Mouse (Mus musculus) layer of hippocampus, adult 18-20 months (tissue): ENCODE measurements around the gene Xirp1. TPM values are rescaled to one million over a fixed set of nuclear protein-coding genes. Genes with fewer than 3 reads are reported as not detected.

Experiments
- DNase-seq, 2 experiments: peaks; one replicate each; pipeline ENCODE4 v3.0.0; 2022; ENCODE audit warnings: low spot score in 2 of 2
- total RNA-seq, 2 experiments: library from RNA; stranded (reverse); gene quantifications; 2 replicates each; pipeline ENCODE4 v1.2.3; 2021

The Xirp1 gene
- total RNA-seq, 2 experiments from 2014 or later = 0.07 to 0.08 TPM

DNA sequence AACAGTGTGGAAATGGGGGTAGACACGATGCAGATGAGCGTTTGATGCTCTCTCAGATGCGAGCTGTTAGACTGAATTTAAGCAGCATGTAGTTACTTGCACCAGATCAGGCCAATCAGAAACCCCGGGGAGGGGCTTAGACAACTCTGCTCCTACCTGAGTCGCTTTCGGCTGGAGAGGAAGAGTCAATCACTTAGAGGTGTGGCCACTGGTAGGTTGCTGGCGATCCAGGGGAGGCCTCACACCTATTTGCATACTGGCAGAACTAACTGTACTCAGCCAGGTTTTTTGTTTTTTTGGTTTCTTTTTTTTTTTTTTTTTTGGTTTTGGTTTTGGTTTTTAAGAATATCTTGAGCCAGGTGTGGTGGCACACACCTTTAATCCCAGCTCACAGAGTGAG lies 35.1 kb downstream of the Xirp1 start:
- DNase-seq = no peak

DNA sequence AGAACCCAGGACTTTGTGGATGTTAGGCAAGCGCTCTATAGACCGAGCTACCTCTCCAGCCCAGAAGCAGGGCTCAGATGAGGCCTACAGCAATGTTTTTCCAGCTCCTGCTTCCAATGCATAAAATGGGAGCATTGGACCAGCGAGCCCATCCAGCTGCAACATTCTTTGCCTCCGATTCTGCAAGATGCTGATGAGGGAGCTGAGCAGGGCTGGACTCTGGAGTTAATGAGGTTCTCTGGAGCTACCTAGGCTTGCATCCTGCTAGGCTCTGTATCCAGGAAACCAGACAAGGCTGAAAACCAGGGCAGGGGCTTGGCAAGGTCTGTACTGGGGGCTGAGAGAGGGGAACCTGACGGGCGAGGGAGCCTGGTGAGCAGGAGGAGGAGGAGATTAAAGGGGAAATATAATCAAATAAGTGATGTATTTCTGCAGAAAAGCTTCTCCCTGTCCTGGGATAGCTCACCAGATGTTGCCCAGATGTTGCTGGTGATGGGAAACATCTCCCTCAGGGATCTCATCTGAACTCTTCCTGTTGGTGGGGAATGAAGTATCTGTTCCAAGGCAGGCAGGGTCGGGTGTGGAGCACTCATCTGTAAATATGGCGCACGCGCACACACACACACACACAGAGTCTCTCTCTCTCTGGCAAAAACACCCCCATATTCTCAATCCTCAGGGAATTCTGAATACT lies 37.4 kb downstream of the Xirp1 start:
- DNase-seq = no peak

DNA sequence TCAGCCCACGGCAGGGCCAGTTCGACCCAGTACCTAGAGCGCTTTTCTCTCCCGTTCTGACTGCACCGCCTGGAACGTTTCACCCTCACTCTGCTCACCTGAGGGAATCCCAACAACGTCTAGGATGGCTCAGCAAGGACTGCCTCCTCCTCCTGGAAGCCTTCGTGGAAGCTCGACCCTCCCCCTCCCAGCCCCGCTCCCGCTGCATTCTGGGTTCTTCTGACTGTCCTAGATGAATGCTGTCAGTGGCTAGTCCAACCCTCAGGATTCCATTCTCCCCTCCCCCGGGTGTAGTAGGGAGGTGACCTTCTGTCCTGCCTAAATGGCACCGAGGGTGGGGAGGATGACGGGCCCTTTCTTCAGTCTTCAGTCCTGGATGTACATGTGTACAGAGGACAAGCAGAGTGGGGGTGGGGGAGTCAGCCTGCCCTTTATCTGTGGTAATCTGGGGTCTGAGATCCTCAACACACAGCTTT lies 38.8 kb downstream of the Xirp1 start, which contains the start of gene Csrnp1:
TSS of gene Csrnp1 (minus strand) at position 123 of the 476 bp plus-strand sequence.
- no peak for DNase-seq

DNA sequence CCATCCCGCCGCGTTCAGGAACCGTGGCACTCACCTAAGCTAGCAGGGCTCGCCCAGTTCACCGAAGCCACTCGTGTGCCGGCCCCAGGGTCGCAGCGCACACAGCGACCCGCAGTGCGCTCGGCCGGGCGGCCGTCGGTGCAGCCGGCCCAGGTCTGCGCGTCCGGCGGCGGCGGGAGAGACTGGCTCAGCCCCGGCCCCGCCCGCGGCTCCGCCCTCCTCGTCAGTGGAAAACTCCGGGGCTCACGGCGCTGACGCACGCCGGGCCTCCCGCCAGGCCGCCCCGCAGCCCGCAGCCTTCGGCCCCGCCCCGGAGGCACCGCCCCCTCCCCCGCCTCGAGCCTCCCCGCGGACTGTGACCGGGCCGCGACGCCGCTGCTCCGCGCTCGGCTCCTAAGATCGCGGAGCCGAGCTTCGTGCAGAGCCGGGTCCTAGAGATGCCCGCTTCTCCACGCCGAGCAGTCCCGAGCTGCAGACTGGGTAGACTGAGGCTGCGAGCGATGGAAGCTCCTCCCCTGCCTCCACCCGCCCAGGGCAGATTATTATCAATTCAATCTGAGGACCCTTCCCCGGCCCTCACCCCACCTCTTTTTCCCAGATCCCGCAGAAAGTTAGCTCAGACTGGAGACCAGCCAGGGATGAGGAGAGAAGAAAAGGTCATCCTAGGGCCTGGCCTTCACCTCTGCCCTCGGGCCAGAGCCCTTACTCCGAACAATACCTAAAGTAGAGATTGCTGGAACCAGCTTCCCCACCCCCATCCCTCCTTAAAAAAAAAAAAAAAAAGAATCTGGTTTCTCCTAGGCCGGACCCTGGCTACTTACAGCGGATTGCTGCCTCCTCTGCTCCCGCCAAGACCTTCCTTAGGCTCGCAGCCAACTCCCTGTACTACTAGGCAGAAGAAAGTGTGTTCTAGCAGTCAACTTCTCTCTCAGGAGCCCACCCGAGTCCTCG lies 39.5 kb downstream of the Xirp1 start:
- DNase-seq = peak; percentile 83 to 89

DNA sequence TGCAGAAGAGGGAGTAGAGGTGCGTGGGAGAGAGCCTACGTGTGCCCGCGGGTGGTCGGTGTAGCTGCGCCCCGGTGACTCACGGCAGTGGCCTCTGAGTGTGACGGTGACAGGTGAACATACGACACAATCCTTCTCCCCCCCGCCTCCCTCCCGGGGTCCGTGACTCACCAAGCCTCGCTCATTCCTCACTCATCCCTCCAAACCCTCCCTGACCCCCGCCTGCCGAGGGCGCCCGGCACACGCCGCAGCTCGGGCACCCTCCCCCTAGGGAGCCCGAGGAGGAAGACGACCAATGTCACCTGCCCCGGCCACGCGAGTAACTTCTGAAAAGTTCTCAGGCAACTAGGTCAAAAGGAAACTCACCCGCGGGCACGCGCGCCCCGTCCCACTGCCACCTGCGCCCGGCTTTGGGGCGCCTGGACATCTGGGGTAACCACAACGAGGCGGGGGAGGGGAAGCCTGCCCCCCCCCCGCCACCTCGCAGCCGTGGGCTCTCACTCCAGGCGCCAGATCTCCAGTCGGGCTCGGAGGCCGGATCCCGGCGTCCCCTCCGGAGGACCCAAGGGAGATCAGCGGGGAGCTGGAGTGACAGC lies 40.3 kb downstream of the Xirp1 start:
- DNase-seq = no peak

DNA sequence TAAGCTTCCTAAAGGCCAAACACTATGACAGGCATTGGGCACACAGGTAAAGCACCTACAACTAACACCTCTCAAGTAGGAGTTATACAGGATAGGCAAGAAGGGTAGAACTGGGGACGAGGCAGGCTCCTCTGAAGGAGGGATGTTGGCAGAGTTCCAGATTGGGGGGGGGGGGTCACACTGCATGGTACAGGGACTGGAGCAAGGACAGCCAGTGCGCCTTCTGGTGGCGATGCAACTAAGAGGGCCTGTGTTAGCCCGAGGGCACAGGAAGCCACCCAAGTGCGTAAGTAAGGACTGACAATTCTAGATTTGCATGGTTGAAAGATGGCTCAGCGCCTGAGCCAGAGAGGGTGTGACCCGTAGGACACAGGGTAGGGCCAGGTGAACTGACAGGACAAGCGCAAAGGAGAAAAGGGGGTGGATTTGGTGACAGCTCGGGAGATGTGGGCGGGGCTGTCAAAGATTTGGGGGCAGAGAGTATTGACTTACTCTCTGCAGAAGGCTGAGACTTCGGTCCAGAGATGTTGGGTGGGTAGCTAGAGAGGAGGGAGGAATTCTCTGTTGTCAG lies 41.1 kb downstream of the Xirp1 start:
- DNase-seq = no peak

DNA sequence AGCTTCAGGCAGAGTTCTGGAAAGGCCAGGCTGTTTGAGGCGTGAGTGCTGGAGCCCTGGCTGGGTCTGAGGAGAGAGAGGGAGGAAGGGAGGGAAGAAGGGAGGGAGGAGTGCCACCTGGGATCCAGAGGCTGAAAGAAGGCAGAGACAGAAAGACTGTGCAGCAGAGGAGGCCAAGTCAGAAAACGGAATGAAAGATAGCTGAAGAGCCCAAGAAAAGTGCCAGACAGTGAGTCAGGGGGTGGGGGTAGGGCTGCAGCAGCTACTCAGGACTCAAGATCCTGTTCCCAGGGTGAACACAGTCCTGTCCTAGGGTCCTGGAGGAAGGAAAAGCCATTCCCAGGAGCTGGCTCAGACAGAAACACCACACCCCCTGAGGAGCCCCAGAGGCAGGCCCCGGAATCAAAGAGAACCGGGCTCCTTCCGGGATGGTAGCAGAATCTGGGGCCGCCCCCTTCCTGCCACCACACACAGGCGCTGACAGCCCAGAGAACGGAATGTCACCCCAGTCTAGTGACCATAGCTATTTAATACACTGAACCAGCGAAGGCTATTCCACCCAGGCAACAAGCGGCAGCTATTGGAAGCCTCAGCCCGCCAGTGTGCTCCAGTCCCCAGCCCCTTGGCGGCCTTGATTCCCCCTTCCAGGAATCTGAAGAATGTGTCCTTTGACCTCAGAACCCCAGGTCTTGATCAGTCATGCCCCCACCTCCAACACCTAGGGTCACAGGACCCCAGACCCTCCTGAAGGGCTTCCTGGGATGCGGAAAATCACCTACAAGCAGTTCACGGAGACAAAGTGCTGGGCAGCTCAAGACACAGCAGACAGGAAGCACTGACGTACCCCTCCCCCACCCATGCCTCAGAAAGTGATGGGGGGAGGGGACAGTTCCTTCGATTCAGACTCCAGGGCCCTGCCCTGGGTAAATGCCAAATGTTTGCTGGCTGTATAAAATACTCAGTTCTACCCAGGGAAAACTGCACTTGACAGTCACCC lies 41.9 kb downstream of the Xirp1 start:
- no peak for DNase-seq

DNA sequence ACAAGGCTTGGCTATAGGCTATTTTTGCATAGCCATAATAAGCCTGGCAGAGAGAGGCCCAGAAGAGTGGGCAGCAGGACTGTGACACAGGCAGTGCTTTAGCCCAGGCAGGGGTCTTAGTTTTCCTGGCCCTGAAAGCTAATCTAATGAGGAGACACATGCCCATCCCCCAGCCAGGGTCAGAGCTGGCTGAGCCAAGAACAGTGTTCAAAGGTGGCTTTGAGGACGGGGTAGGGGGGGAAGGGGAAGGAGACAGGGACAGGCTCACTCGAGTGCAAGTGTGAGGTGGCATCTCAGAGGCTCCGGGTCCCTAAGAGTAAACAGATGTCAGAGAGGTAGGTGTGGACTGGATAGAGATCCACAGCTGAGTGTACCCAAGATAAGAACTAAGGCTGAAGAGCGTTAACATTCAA lies 42.6 kb downstream of the Xirp1 start:
- DNase-seq = no peak

DNA sequence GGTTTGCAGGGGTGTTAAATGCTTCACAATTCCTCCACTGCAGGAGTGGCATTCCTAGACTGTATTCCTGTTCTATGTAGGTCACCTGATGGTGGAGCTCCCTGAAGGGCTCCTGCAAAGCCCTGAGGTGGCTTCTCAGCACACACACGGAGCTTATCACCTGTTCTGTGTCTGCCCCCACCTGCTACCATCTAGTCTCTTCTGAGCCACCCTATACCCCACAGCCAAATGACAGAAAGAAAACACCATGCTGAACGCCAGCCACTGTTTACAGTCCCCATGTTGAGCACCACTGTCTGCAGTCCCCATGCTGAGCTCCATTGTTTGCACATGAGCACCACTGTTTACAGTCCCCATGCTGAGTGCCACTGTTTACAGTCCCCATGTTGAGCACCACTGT lies 43.6 kb downstream of the Xirp1 start:
- DNase-seq = no peak

DNA sequence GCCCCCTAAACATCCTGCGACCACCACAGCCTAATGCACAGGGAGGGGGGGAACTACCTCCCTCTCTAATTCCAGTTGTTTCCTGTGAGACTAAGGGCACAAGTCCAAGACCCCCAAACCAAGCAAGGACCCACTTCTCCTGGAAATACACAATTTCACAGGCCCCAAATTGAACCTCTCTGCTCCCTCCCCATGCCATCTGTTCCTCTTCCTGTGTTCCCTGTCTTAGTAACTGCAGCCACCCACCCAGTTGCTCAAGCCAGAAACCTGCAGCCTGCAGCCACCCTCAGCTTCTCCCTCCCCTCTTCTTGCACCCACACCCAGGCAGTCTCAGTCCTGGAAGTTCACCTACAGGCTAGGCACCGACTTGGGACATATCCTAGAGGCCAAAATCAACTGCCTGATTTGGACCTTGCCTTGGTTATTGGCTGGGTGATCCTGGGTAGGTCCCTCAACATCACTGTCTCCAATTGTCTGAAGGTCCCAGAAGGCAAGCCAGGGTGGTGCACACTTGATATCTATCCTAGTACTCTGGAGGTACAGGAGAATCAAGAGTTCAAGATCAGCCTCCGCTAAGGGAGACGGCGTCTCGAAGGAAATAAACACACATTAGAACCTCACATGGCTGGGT lies 44.5 kb downstream of the Xirp1 start:
- DNase-seq = peak; percentile 60 to 80

DNA sequence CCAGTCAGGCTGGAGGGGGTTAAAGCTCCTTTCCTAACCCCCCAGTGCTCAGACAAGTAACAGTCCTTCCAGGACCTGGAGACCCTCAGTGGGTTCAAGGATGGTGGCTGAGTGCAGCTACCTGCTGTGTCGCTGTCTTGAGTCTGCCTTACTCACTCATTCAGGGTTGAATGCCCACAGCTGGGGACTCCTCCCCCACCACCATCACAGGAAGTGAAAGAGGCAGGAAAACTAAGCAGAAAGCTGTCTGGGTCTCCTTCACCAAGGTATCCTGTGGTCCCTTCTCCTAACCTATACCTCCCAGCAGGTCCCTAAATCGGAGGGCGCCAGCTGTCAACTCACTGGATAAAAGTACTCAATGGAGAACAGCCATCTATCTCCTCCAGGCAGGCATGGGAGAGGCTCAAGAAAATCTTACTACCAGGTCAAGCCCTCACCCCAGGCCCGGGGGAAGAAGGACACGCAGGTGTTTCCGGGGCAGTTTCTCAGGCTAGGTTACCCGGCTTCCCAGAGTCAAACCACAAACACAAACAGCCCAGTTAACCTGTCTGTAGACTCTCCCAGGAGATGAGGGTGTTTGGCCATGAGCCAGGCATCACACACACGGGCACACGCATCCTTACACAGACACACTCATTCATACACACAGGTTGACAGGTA lies 45.1 kb downstream of the Xirp1 start:
- DNase-seq = no peak

DNA sequence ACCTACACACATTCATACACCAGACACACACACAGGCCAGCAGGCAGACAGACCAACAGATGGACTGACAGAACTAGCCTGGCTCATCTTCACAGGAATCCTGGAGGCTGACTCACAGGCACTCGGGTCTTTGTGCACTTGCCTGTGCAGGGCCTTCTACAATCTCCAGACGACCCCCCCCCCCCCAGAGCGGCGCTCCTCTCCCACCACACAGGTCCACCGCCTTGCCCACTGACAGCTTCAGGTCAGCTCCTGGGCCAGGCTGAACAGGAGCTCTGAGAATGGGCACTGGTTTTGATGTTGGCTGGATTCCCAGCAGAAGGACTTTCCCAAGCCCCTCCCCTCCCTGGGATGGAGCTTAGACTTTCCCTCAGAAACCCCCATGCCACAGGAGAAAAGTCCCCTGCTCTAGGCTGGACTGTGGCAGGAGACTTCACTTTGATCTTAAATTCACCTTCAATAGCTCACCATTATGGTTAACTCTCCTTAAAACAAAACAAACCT lies 45.8 kb downstream of the Xirp1 start:
- peak in 1 of 2 experiments; percentile 68 for DNase-seq

DNA sequence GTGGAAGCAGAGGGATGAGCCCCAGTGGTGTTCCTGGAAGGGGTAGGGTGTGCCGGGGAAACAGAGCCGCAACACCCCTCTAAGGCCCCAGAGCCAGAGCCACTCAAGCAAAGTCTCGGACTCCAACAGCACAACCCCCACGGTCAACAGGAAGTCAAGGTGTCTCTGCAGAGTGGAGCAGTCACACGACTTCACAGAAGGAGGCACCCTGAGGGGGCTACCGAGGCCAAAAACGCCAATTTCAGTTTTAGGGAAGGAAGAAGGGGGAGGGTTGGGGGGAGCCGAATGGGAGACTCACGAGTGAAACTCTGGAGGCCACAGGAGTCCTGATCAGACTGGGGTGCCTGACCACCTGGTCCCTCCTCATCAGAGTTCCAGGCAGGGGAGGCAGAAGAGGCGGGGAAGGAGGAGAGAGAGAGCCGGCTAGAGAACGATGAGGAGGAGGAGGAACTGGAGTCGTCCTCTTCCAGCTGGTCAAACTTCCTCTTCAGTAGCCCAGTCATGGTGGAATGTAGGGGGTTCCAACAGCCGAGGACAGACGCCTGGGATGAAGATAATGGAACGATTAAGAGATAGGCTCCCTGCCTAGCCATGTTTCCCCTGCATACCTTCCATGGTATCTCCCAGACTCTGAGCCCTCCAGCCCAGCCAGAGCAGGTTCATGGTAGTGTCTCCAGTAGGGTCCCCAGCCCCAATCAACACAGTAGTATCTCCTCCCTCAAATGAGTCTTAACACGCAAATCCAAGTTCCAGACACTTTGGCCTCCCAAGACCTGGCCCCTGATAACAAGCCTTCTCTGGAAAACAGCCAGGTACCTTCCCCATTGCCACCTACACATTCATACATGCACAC lies 46.5 kb downstream of the Xirp1 start:
- DNase-seq = no peak

DNA sequence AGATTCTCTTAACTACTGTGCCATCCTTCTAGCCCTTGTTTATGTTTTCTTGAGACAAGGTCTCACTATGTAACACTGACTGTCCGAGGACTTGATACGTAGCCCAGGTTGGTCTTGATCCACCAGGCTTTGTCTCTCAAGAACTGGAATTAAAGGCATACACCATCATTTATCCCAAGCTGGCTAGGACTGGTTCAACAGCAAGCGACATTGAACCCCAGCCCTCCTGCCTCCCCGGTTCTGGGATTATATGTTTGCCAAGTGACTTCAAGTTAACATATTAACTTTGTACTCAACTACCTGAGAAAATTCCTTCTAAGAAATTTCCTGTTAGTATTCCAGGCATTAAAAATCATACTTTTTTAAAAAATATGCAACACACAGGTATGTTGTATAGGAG lies 48.1 kb downstream of the Xirp1 start:
- no peak for DNase-seq

DNA sequence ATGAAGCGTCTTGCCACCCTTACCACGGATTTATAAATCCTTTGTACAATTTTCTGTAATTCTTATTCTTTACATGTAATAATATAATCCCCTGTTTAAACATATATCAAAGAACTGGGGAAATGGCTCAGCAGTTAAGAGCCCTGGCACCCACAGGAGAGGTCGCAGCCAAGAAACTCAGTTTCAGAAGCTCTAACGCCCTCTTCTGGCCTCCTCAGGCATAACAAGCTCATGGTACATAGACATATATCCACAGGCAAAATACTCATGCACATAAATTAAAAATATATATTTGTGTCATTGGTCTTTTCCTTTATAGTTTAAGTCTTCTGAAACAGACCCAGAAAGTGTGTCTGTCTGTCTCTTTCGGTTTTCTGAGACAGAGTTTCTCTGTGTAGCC lies 48.8 kb downstream of the Xirp1 start:
- no peak for DNase-seq

DNA sequence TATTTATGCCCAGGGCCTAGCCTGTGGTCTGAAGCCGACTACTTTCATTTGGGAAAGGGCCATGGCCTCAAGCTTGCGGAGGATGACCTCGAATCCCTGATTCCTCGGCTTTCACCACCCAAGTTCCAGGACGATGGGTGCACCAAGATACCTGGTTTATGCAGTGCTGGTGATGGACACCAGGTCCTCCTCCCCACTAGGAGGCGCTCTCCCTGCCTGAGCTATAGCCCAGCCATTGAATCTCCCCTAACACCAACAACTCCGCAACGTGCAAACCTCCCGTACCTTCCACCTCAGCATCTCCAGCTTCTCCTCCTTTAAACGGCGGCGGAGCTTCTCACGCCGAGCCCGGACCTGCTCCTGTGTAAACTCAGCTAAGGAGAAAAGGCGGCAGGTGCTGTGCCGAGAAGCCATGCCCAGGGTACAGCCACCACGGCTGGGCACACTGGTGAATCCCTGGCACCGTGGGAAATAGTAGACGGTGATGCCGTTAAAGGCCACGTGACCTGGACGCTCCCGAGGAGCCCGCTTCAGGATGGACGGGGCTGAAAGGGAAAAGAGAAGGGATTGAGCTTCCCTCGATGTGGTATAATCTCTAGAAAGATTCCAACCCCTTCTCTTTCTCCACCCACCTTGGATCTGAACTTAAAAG lies 49.4 kb downstream of the Xirp1 start:
- DNase-seq = no peak

DNA sequence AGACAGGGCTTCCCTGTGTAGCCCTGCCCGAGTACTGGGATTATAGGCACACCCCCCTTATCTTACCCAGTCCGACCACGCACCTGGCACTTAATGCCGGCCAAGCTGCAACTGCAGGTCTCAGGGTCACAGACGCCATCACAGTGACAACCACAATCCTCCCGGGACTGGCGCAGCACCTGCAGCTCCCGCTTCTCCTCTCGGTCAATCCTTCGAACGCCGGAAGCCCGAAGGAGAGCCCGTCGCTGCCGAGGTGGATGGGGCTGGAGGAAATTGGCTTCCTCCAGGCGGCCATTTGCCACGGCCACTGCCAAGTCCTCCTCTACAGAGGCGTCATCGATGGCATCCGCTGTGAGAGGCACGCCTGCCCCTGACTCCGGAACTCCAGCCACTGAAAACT lies 50.1 kb downstream of the Xirp1 start:
- no peak for DNase-seq

DNA sequence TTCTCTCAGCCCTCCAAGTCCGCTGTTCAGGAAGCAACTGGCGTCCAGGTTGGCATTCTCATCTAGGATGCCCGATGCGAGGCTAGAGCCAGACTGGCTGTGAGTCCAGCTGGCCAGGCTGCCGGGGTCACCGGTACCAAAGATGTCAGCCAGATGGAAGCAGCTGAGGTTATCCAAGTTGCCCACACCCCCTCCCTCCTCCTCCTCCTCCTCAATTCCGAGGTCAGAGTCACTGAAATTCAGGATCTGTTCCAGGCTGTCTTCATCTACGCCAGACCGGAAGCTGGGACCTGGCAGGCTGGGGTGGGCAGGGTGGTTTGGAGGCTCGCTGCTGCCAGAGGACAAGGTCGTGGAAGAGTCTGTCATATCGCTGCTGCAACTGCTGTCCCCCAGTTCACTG lies 50.8 kb downstream of the Xirp1 start:
- no peak for DNase-seq
